Mouse (Mus musculus) cerebellum, postnatal 36 days (tissue): ENCODE measurements around the gene Vipas39.

Experiments used
- DNase-seq, 2 experiments: peaks; one replicate each; pipeline ENCODE4 v3.0.0; 2021 to 2022; ENCODE audit warnings: mixed read lengths in 2 of 2

Gene Vipas39

GRCm38 (mm10) chr12:87195069-87195468, 71.0 kb downstream of the Vipas39 start:
- DNase-seq: no peak

GRCm38 (mm10) chr12:87193008-87193407, 73.0 kb downstream of the Vipas39 start:
- no peak for DNase-seq
